Mouse (Mus musculus): Measurements from ENCODE around the gene Trim71. TPM values are rescaled to one million over a fixed set of nuclear protein-coding genes. Genes with fewer than 3 reads are reported as not detected.

Gene Trim71
- total RNA-seq, 2 experiments from 2014 or later, result not detected

DNA sequence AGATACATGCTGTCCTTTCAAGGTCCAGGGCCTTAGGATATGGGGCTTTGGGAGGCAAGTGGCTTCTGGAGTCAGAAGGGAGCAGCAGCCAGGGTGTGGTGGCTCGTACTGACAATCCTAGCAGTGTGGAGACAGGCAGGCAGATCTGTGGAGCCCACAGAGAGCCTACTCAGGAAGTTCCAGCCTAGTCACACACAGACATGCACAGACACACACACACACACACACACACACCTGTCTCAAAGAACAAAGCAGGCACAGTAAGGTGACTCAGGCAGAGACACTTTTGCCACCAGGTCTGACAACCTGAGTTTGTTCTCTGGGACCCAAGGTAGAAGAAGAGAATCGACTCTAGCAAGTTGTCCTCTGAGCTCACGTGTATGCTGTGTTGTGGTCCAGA lies 83.2 kb downstream of the Trim71 start:
- DNase-seq, result no peak

DNA sequence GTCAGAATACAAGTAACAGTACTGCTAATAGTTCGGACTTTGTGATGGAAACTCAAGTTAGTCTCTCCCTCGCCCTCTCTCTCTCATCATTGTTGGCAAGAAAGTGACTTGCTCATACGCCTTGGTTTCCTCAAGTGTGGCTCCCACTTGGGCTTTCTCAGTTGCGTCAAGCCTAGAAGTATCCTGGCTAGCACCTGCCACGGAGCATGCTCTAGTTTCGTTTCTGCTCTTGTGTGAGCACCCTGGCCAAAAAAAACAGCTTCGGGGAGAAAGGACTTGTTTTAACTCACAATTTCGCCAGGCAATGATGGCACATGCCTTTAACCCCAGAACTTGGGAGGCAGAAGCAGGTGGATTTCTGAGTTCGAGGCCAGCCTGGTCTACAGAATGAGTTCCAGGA lies 87.2 kb downstream of the Trim71 start:
- no peak for DNase-seq

DNA sequence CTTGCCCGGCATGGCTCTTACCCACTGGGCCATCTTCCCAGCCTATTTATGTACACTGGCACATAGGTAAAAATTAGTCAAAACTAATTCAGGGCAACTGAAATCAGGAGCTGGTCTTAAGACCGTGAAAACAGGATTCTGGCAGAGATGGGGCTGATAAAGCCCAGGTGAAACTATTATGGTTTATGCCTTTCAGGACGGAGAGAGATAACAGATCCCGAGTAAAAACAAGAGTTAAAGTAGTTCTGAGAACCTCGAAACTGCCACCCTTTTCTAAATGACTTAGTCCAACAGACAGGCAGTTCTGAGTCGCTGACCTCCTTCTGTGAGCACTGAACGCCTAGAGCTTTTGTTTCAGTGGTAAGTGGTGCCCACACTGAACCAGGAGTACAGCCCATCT lies 92.3 kb downstream of the Trim71 start:
- DNase-seq, result no peak

DNA sequence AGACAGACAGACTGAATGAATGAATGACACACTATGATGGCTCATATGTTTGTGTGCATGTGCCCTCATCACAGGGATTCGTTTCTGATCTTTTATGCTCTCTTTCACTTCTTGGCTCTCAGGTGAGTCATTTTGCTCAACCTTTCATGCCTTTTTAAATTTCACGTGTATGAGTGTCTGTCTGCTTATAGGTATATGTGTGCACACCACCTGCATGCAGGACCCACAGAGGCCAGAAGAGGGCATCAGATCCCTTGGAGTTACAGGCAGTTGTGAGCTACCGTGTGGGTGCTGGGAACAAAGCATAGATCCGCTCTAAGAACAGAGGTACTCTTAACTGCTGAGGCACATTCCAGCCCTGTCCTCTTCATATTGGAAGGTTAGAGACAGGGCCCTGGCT lies 95.5 kb downstream of the Trim71 start:
- no peak for DNase-seq

DNA sequence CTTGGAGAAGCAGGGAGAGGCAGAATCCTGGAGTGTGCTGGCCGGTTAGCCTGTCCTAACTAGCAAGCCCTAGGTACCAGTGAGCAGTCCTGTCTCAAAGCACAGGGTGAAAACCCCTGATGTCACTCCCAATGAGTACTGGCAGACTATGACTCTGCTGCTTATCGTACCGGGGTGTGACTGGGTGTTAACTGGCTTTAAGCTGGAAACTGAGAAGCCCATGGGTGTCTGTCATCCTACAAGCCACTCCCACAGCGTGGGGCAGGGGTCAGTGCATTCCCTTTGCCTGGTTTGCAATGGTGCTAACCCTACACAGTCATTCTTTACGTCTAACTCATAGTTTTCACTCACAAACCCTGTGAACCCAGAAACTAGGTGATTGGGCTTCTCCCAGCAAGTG lies 96.0 kb downstream of the Trim71 start:
- DNase-seq, result no peak

DNA sequence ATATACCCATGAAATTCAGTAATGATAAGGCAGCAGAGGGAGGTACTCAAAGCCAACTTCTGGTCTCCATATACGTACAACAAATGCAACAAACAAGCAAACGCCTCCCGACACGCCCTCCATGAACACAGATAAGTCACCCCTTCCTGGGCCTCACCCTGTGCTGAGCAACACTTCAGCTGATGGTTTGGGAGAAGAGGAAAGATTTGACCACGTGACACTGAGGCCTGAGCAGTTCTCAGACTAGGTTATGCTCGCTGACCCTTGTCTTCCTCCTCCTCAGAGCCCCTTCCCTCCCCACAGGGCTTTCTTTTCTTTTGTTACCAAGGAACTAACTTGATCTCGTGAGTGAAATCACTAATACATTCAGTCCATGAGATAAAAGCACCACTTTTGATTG lies 97.3 kb downstream of the Trim71 start:
- DNase-seq, result no peak

DNA sequence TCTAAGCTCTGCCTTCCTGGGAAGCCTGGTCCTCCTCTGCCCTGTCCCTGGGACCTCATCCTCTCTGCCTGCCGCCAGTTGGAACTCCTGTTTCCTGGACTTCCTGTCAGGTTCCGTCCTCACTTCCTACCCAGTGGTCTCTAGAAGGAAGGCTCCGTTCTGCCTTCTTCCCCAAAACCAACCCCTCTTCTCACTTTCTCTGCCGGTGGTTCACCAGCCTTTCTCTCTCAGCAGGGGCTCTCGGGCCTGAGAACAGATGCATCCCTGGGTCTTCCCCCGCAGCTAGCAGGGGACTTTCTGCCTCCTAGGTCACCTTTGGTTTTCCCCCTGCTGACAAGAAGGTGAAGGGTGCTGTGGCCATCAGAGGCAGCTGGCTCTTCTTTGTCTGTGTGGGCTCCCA lies 98.7 kb downstream of the Trim71 start:
- no peak for DNase-seq

DNA sequence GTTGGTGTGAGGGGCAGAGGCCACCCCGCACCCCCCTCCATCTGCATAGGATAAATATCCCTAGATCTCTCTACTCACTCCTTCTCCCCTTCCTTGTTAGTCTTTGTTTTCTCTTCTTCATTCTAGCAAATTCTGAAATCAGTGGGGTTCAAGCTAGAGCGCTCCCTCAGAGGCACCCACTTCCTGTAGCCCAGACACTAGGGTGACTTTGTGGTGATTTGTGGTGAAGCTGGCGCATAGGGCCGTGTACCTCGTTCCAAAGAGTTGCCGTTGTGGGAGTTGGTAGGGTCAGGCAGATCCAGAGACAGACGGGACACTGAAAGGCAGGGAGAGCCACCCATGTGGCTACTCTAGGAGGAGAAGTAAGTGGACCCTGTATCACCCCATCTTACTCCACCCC lies 101.6 kb downstream of the Trim71 start:
- no peak for DNase-seq

DNA sequence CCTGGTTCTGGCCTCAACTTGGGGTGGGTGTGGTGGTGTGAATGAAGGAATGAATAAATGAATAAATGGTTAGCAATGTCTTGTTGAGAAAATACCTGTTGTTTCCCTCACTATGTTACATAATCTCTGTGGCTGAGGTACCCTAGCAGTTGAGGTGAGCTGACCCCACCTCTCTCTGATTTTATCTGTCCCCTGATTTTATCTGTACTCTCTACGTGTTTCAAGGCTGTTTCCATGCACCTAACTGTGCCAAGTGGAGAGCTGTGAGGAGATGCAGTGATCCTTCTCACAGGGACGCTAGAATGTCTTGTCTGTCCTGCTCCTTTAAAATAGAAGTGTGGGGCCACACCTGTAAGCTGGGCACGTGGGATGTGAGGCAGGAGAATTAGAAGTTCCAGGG lies 105.7 kb downstream of the Trim71 start:
- no peak for DNase-seq

Other genes with a start within 250 kb of the Trim71 start
- gene Bcl2a1c, start 234.2 kb downstream of the Trim71 start, total RNA-seq (2021), result not detected
- gene Crtap, start 173.7 kb downstream of the Trim71 start, total RNA-seq (2021), result 10 to 100 TPM; 13.9 to 14.3 TPM
- 1 to 10 TPM; 3.9 to 5.4 TPM for gene Glb1, start 163.3 kb downstream of the Trim71 start, total RNA-seq (2021)
- gene Tmppe, start 163.3 kb downstream of the Trim71 start, total RNA-seq (2021), result 1 to 10 TPM; 1.4 to 1.5 TPM
- gene Ccr4, start 59.5 kb downstream of the Trim71 start, total RNA-seq (2021), result not detected
- not detected for gene C130032M10Rik, start 48.7 kb downstream of the Trim71 start, total RNA-seq (2021)
- gene Cnot10, start 75.8 kb upstream of the Trim71 start, total RNA-seq (2021), result 10 to 100 TPM; 13.5 to 14.4 TPM
- 10 to 100 TPM; 29.3 to 32.0 TPM for gene Dync1li1, start 124.4 kb upstream of the Trim71 start, total RNA-seq (2021)
- 1 to 10 TPM; 7.9 to 8.1 TPM for gene Cmtm6, start 166.7 kb upstream of the Trim71 start, total RNA-seq (2021)
- gene Cmtm7, start 217.5 kb upstream of the Trim71 start, total RNA-seq (2021), result 1 to 10 TPM; 4.2 to 5.8 TPM